Mouse (Mus musculus) megakaryocyte progenitor cell, adult 5-6 weeks (primary cell): Measurements from ENCODE around the gene Gpatch11. TPM values are rescaled to one million over a fixed set of nuclear protein-coding genes. Genes with fewer than 3 reads are reported as not detected.
A peak's percentile ranks its signal among the peaks of the same experiment; 100 is the strongest.

ENCODE experiments used
- ATAC-seq: replicated peaks from 2 replicates; pipeline ENCODE4 v1.8.0; 2016; ENCODE audit warnings: mild to moderate bottlenecking, moderate TSS enrichment, inconsistent platforms; ENCODE audit not compliant: poor library complexity
- total RNA-seq, 2 experiments: library from RNA; stranded (forward) in 1 of 2; stranded (reverse) in 1 of 2; fragments of 157-497, 149-512 nt in 1 of 2; fragments of 200-1000 nt in 1 of 2; gene quantifications; 2 replicates each; pipeline versions ENCODE4 v1.2.3 to v1.2.4; 2015 to 2017

The Gpatch11 gene
- total RNA-seq, 2 experiments from 2014 or later, result 27.9 to 30.3 TPM

GRCm38 (mm10) chr17:78891020-78891419, 55.7 kb downstream of the Gpatch11 start:
- ATAC-seq, result peak; percentile 89

- ATAC-seq, result no peak
These were observed 59.6 kb downstream of the Gpatch11 start for GRCm38 (mm10) chr17:78894991-78895390.

- ATAC-seq, result peak; percentile 79
These were observed 60.0 kb downstream of the Gpatch11 start for GRCm38 (mm10) chr17:78895394-78895793.

Other genes starting within 250 kb of the Gpatch11 start
- 21.0 and 21.9 TPM in 2 replicates for gene Strn, start 98.4 kb upstream of the Gpatch11 start, total RNA-seq (2015)
- 35.2 and 42.5 TPM in 2 replicates for gene Strn, start 98.4 kb upstream of the Gpatch11 start, total RNA-seq (2017)
- gene Heatr5b, start 203 bp upstream of the Gpatch11 start, total RNA-seq (2015), result 20.9 and 26.2 TPM in 2 replicates
- gene Heatr5b, start 203 bp upstream of the Gpatch11 start, total RNA-seq (2017), result 16.6 and 19.3 TPM in 2 replicates
- gene Eif2ak2, start 47.0 kb downstream of the Gpatch11 start, total RNA-seq (2015), result 18.8 and 20.7 TPM in 2 replicates
- gene Eif2ak2, start 47.0 kb downstream of the Gpatch11 start, total RNA-seq (2017), result 33.0 and 45.3 TPM in 2 replicates
- gene Sult6b1, start 71.4 kb downstream of the Gpatch11 start, total RNA-seq (2015), result not detected in 2 replicates
- not detected in 2 replicates for gene Sult6b1, start 71.4 kb downstream of the Gpatch11 start, total RNA-seq (2017)
- gene Cebpzos, start 80.9 kb downstream of the Gpatch11 start, total RNA-seq (2015), result 28.9 and 32.9 TPM in 2 replicates
- gene Cebpzos, start 80.9 kb downstream of the Gpatch11 start, total RNA-seq (2017), result 67.2 and 76.5 TPM in 2 replicates
- gene Cebpz, start 101.5 kb downstream of the Gpatch11 start, total RNA-seq (2015), result 68.7 and 78.1 TPM in 2 replicates
- 101 and 183 TPM in 2 replicates for gene Cebpz, start 101.5 kb downstream of the Gpatch11 start, total RNA-seq (2017)
- 43.5 and 57.6 TPM in 2 replicates for gene Ndufaf7, start 101.6 kb downstream of the Gpatch11 start, total RNA-seq (2015)
- gene Ndufaf7, start 101.6 kb downstream of the Gpatch11 start, total RNA-seq (2017), result 36.2 and 42.6 TPM in 2 replicates
- gene Prkd3, start 185.2 kb downstream of the Gpatch11 start, total RNA-seq (2015), result 38.1 and 42.1 TPM in 2 replicates
- gene Prkd3, start 185.2 kb downstream of the Gpatch11 start, total RNA-seq (2017), result 40.9 and 42.0 TPM in 2 replicates
- gene Qpct, start 216.3 kb downstream of the Gpatch11 start, total RNA-seq (2015), result 0.47 and 4.9 TPM in 2 replicates
- 1.2 and 1.6 TPM in 2 replicates for gene Qpct, start 216.3 kb downstream of the Gpatch11 start, total RNA-seq (2017)